Mouse (Mus musculus) stomach, postnatal 0 days (tissue): Measurements from ENCODE around the gene Hif3a.

Experiments
- CTCF ChIP-seq: IDR thresholded peaks from 2 replicates; pipeline ENCODE4 v1.5.1; 2016; ENCODE audit warnings: antibody characterized with exemption, low read depth, mild to moderate bottlenecking, moderate library complexity
- EP300 ChIP-seq: optimal IDR thresholded peaks from 2 replicates; pipeline ENCODE3; 2016; ENCODE audit warnings: antibody characterized with exemption

DNA sequence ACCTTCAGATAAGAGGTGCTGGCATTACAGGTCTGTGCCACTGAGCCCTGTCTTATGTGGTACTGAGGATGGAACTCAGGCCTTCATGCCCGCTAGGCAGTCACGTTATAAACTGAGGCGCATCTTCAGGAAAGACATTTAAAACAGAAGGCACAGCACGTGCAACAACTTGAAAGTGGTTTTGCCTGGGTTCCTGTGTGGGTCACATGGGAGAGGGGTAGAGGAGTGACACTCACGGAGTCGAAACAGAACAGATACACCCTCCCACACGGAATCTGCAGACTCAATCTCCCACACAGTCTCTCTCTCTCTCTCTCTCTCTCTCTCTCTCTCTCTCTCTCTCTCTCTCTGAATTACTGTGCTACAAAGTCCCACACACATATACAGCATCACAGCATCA, 32.0 kb downstream of the Hif3a start:
- TF ChIP-seq CTCF (no peak), EP300 (no peak)
